Mouse (Mus musculus): Measurements from ENCODE around the gene 4930558C23Rik.

DNA sequence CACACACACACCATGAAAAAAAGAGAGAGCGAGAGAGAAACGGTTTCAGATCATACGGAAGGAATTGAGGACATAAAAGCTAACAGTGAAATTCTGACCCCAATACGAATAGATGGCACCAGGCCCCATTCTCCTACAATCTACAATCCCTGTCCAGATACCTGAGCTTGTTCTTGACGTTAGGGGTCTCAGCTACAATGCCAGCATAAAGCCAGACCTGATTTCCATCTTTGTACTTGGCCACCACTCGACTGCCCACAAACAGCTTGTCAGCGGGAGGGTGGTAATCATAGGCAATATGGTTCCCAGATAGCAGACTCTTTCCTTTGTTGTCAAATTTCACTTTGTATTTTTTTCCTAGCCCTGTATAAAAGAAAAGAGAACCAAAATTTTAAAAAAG lies 56.2 kb downstream of the 4930558C23Rik start:
- TF ChIP-seq EP300 (IDR thresholded peaks at IDR 0.05; ENCODE audit: low read depth) (no peak), CTCF (IDR thresholded peaks at IDR 0.05; ENCODE audit: low read depth) (no peak)

All from liver, embryonic 14.5 days (tissue).